Mouse (Mus musculus) embryonic fibroblast, embryonic 13.5 days (primary cell): ENCODE data around the gene Gm20388. TPM values are rescaled to one million over a fixed set of nuclear protein-coding genes. Genes with fewer than 3 reads are reported as not detected.
"Not testable (repeated sequence)": the region's sequence is repeated elsewhere in the genome, so short reads cannot be mapped to it uniquely, and the experiment has no call there.

Experiments used
- H3K27ac ChIP-seq: 2 replicates; pipeline ENCODE4 v1.5.1; 2012; ENCODE audit warnings: low read length, control low read depth, inconsistent platforms; ENCODE audit not compliant: insufficient read depth
- H3K4me1 ChIP-seq: 2 replicates; pipeline ENCODE4 v1.6.1; 2011; ENCODE audit warnings: low read length; ENCODE audit not compliant: control insufficient read depth, insufficient read depth
- H3K4me3 ChIP-seq: 2 replicates; pipeline ENCODE4 v1.5.1; 2011; ENCODE audit warnings: mild to moderate bottlenecking, control low read depth, low read length; ENCODE audit not compliant: insufficient read depth
- CTCF ChIP-seq: IDR thresholded peaks from 2 replicates; pipeline ENCODE4 v1.5.1; 2011; ENCODE audit warnings: mild to moderate bottlenecking, control low read depth, low read length, moderate library complexity, borderline replicate concordance; ENCODE audit not compliant: insufficient read depth
- POLR2A ChIP-seq: IDR thresholded peaks from 2 replicates; pipeline ENCODE4 v1.6.1; 2011; ENCODE audit warnings: low read depth, mild to moderate bottlenecking, control low read depth, low read length, moderate library complexity
- polyA plus RNA-seq: library from polyadenylated mRNA; stranded (reverse); fragments of >200 nt; gene quantifications from 2 replicates; pipeline ENCODE4 v1.2.4, GENCODE M21; 2011; ENCODE audit warnings: low read depth; ENCODE audit not compliant: missing spikeins, insufficient read length

The Gm20388 gene
- polyA plus RNA-seq, 1 experiment: 82.8 TPM

- Histone ChIP-seq H3K4me1 (no peaks in the 10 kb centered on the region), H3K4me3 (no peak overlapping the region), H3K27ac (no peak overlapping the region)
- TF ChIP-seq CTCF (no peak), POLR2A (no peak)
Measured at GRCm38 (mm10) chr8:120715200-120715599, 804.6 kb downstream of the Gm20388 start.

GRCm38 (mm10) chr8:120715996-120716680, 805.5 kb downstream of the Gm20388 start:
- H3K4me1 ChIP-seq: no peaks in the 10 kb centered on the region
- no peak overlapping the region for H3K4me3 ChIP-seq

DNA sequence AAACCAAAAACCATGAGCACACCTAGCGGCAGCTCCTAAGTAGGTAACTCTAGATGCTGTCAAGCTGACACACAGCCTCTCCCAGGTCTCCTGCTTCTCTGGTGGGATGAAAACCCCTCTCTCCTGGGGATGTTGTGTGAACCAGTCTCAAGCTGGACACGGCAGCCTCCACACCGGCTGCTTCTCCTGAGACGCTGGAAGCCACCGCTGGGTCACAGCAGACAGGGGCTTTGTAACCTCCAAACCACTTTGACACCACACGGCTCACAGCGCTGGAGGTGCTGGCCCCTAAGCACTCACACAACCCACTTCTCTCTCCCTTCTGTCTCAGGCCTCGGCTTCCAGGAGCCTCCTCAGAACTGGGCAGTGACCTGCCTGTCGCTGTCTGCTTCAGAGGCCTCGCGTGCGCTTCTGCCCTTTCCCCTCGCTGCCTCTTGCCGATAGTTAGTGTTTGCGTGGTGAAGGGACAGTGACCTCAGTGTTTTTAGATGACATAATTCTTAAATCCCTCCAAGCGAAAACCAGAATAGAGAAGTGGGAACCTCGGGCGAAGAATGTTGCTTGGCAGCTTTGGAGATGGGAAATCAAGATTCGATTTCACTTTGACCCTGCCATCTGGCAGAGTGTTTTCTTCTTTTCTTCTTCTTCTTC, 809.1 kb downstream of the Gm20388 start:
- no peak overlapping the region for H3K4me3 ChIP-seq
- H3K27ac ChIP-seq: no peak overlapping the region
- no peaks in the 10 kb centered on the region for H3K4me1 ChIP-seq
- TF ChIP-seq POLR2A (no peak), CTCF (no peak)

More at GRCm38 (mm10) chr8:120715996-120716680, 805.5 kb downstream of the Gm20388 start:
- TF ChIP-seq CTCF: no peak
- no peak for TF ChIP-seq POLR2A
- H3K27ac ChIP-seq: no peak overlapping the region

- Histone ChIP-seq H3K4me3 (no peak overlapping the region), H3K27ac (no peak overlapping the region), H3K4me1 (peaks cover 6% of the 10 kb centered on the region; the same call in 1 of the 2 replicates)
- TF ChIP-seq POLR2A (no peak), CTCF (peak; percentile 34)
Measured at GRCm38 (mm10) chr8:120723025-120723424, 812.4 kb downstream of the Gm20388 start.

DNA sequence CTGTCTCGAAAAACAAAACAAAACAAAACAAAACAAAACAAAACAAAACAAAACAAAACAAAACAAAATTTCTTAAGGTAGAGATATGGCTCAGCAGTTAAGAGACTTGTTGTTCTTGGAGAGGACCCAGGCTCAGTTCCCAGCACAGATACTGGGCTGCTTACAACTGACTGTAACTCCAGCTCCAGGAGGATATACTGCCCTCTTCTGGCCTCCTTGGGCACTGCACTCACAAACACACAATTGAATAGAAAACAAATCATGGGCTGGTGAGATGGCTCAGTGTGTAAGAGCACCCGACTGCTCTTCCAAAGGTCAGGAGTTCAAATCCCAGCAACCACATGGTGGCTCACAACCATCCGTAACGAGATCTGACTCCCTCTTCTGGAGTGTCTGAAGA, 813.5 kb downstream of the Gm20388 start:
- H3K4me3 ChIP-seq, H3K4me1 ChIP-seq, H3K27ac ChIP-seq: not testable (repeated sequence)

DNA sequence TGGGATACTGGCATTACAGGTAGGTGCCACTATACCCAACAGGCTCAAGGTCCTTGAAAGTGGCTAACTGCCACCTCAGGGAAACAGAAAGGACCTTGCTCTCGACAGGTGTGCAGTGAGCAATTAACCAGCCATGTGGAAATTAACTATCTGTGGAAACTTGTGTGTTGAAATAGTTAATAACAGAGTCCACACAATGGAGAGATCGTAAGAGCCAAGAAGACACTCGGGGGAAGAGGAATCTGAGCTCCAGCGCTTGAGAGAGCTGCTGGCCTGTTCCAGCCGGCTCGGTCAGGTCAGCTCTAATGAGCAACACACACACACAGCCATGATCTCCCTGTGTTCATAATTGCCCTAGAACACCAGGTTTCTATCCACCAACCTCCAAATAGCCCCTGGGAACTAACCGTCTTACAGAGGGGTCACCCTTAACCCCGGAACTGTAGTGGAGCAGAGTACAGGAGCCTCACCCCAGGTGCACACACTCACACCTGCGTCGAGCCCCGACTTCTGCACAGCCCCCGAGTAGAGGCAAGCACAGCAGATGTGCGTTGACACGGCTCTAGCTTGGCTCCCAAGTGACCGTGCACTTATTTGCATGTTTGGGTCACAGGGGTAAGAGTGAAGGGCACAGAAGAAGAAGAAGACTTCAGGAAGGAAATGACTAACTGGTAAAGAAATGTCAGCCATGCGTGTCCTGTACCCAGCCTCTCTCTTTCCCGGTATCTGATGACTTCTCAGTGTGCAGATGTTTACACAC, 814.4 kb downstream of the Gm20388 start:
- H3K4me3 ChIP-seq: no peak overlapping the region
- no peak overlapping the region for H3K27ac ChIP-seq
- TF ChIP-seq CTCF (no peak), POLR2A (no peak)
- peaks cover 6% of the 10 kb centered on the region; the same call in 1 of the 2 replicates for H3K4me1 ChIP-seq

GRCm38 (mm10) chr8:120725576-120725950, 814.9 kb downstream of the Gm20388 start:
- TF ChIP-seq POLR2A (no peak), CTCF (no peak)
- Histone ChIP-seq H3K27ac (no peak overlapping the region), H3K4me3 (no peak overlapping the region), H3K4me1 (peaks cover 6% of the 10 kb centered on the region; the same call in 1 of the 2 replicates)

- TF ChIP-seq POLR2A (no peak), CTCF (no peak)
- Histone ChIP-seq H3K4me3 (no peak overlapping the region), H3K27ac (no peak overlapping the region), H3K4me1 (peaks cover 6% of the 10 kb centered on the region; the same call in 1 of the 2 replicates)
Measured at GRCm38 (mm10) chr8:120726051-120726450, 815.4 kb downstream of the Gm20388 start.

- Histone ChIP-seq H3K4me3 (no peak overlapping the region), H3K4me1 (peaks cover 6% of the 10 kb centered on the region; the same call in 1 of the 2 replicates), H3K27ac (no peak overlapping the region)
- TF ChIP-seq POLR2A (no peak), CTCF (no peak)
Measured at GRCm38 (mm10) chr8:120728488-120729160, 818.0 kb downstream of the Gm20388 start.
